Mouse (Mus musculus): ENCODE measurements at regions not wholly inside any gene's neighbourhood (a gene's known extent, or its start where the extent isn't known, plus 50 kb on each side); places are given as distances from the start of the nearest gene placed in this dataset.

DNA sequence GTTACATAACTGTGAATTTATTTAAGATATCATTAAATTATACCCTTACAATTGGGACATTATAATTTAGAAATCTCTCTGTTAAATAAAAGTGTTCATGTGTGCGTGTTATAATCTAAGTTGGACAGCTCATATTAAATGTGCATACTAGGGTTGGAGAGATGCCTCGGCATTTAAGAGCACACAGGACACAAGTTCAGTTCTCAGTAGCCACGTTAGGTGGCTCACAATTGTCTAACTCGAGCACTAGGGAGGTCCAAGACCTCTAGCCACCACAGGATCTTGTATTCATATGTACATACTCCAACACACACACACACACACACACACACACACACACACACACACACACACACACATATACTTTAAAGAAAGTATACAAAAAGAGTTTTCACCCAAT is 56.0 kb downstream of the Foxf2 start:
- intact Hi-C loops (cut with DNase I), result no loop called here
- DNase-seq (ENCODE audit: low spot score in 2 of 2), result no peak

DNA sequence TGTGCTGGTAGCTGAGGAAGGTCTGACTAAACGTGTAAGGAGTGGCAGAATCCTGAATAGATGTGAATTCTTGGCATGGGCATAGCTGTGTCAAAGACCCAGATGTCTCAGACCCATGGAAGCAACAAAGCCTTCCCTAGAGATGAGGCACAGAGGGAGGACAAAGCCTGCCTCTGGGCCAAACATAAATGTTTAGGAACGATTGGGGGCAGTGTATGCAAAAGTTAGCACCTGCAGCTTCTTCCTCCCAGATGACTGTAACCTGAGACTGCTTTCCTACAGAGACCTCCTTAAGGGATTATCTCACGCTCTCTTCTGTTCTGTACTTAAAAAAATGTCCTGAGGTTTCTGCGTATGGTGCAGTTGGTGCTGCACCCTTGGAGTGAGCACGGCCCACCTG is 57.7 kb downstream of the Foxf2 start:
- intact Hi-C loops (cut with DNase I), result no loop called here

DNA sequence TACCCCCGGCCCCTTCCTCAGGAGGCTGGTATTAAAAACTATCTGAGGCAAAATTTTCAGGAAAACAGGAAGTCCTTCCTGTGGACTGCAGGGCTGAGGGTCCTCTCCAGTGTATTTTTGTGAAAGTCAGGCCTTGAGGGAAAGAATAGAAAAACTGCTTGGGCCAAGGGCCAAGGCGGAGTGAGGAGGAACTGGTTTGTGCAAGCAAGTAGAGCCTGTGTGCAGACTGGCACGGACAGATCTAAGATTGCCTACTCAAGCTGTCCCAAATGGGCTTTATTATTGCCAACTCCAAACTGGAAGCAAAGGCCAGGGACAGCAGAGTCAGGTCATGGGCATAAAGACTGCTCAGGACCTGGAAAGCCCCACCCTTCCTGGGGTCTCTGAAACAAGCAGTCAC is 62.9 kb downstream of the Foxf2 start:
- DNase-seq (ENCODE audit: low spot score in 2 of 2), result no peak
- intact Hi-C loops (cut with DNase I), result no loop called here

More for the DNA sequence above, 57.7 kb downstream of the Foxf2 start:
- no peak for DNase-seq (ENCODE audit: low spot score in 2 of 2)

DNA sequence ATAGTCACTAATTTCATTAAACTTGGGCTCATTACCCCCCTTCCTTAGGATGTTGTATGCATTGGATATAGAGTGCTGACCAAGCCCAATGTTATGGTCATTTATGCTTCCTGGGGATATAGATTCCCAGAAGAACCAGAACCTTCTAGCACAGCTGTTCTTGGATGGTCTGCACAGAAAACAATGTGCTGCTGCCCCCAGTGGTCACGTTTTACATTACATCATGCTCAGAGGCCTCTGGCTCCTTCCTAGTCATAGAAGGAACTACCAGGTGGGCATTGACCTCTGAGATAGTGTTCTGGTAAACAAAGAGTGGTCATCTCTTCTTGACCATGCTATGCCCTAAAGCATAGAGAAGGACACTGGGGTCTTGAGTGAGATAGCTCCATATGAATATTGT is 63.7 kb downstream of the Foxf2 start:
- intact Hi-C loops (cut with DNase I), result no loop called here
- peak; percentile 17 to 28 for DNase-seq (ENCODE audit: low spot score in 2 of 2)

DNA sequence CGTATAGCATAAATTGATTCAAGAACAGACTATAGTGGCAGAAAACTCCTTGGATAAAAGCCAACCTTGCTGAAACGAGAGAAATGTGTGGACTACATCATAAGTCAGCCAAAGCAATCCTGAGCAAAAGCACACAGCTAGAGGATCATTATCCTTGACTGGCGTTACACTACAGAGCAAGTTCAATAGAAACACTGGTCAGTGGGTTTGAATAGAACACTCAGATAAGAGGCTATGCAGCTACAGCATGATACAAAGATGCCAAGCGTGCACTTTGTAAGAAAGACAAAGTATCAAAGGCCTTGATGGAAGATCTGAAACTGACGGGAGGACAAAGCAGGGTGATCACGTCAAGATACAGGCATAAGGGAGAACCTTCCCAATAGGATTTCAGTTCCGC is 70.1 kb downstream of the Foxf2 start:
- intact Hi-C loops (cut with DNase I), result no loop called here
- DNase-seq (ENCODE audit: low spot score in 2 of 2), result no peak

DNA sequence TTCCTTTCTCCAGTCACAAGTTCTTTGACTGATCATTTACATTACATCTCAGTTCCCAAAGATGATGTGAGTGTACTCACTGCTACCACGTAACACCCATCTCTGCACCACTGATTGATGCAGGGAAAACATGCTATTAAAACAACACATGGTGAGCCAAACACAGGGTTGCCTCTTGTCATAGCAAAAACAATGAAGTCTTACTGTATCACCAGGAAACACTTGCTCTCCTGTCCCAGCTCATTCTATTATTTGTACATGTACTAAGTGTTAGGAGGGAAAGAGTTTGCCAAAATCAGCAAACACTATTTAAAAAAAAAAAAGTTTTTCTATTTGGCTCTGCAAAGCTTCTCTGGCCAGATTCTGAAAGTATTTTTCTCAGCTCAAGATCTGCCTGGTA is 78.6 kb downstream of the Foxf2 start:
- intact Hi-C loops (cut with DNase I), result no loop called here
- DNase-seq (ENCODE audit: low spot score in 2 of 2), result no peak

DNA sequence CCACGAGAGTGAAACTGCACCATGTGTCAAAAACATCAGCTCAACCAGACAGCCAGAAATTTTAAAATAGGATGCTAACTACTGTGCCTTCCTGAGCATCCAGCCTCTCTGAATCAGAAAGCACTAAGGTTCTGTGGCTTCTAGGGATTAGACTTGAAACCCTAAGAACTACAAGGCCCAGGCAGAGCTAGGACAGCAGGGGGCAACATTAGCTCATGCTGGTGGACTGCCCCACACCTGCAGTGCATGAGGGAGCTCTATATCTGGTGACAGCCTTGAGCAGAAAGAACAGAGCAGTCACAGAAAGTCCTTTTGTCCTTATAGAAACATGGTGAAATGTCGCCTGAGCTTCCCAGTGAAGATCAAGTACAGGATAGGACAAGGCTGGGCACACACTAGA is 79.8 kb downstream of the Foxf2 start:
- DNase-seq (ENCODE audit: low spot score in 2 of 2), result no peak
- intact Hi-C loops (cut with DNase I), result no loop called here

DNA sequence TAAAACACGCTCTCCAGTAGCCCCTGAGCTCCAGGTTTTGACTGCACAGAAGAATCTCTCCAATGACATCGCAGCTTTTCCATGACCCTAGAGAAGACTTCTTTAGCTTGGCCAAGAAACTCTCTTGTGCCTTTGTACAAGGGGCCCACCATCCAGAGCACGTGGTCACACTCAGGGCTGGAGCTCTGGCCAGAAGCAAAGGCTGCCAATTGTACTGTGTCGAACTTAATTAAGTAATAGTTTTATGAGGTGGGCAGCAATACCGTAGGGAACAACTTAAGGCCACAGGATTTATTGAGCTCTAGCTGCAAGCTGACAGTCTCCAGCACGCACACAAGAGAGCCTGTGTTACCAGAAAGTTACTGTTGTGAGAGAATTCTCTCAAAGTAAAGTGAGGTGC is 85.1 kb downstream of the Foxf2 start:
- intact Hi-C loops (cut with DNase I), result no loop called here
- DNase-seq (ENCODE audit: low spot score in 2 of 2), result no peak

DNA sequence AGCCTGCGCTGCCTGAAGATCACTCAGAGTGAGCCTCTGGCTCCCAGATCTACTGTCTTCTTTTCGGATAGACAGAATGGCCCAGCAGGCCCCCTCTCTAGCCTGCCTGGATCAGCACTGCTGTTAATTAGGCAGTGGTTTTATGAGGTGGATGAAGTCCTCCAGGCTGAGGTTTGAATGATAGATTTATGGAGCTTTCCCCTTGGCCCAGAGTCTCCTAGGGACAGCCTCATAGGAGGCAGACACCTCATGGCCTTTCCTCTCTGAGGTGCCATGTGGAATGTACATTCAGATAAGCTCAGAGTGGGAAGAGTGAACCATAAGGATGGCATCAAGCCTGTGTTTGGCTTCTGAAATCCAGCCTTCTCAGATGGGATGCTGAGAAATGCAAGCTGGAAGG is 90.1 kb downstream of the Foxf2 start:
- intact Hi-C loops (cut with DNase I), result no loop called here

DNA sequence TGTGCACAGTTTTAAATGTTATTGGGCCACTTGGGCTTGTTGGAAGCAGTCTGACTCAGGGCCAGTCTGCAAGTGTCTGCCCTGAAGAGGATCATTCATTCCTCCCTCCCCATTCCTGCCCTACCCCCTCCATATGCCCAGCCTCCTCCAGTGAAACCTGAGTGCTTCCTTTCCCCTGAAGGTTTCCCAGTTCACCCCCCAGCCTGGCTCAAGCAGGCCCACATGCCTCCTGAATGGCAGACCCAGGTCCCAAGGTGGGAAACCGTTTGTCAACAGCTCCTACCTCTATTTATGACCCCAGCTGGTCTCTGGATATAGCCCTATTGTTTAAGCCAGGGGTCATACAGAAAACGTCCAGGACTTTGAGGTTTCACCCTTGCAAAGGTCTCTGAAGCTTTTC is 89.7 kb upstream of the Foxc1 start:
- intact Hi-C loops (cut with DNase I), result no loop called here

More for the DNA sequence above, 90.1 kb downstream of the Foxf2 start:
- DNase-seq (ENCODE audit: low spot score in 2 of 2), result no peak

DNA sequence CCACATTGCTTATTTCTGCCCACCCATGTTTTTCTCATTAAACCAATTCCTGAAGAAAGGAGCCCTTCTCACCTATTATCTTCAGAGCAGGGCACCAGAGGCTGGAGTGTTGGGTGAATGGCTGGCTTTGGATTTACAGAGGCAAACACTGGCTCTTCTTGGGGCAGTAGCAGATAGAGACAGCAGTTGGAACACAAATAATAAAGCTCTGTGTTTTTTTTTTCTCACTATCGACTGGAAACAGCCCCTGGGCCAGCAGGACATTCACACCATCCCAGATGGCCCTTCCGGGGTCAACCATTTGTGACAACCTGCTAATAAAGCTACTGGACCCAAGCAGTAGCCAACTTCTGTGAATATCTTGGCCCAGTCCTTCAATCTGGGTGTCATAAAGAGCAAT is 85.7 kb upstream of the Foxc1 start:
- intact Hi-C loops (cut with DNase I), result no loop called here
- no peak for DNase-seq (ENCODE audit: low spot score in 2 of 2)

More for the DNA sequence above, 89.7 kb upstream of the Foxc1 start:
- no peak for DNase-seq (ENCODE audit: low spot score in 2 of 2)

DNA sequence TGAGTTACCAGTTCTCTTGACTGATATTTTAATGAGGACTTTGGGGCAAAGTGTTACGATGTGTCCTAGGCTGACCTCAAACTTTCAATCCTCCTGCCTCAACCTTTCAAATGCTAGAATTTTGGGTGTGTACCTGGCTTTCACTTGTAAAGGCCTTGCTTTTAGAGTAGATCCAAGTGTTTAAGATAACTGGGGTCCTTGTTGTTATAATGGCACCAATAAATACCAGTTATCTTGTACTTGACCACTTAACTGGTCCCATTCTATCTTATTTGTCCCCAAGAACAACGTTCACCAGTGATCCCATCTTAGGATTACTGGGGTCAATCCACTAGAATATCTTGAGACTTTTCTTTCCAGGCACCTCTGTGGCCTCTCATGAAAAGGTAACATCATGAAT is 77.6 kb upstream of the Foxc1 start:
- no peak for DNase-seq (ENCODE audit: low spot score in 2 of 2)
- intact Hi-C loops (cut with DNase I), result no loop called here

DNA sequence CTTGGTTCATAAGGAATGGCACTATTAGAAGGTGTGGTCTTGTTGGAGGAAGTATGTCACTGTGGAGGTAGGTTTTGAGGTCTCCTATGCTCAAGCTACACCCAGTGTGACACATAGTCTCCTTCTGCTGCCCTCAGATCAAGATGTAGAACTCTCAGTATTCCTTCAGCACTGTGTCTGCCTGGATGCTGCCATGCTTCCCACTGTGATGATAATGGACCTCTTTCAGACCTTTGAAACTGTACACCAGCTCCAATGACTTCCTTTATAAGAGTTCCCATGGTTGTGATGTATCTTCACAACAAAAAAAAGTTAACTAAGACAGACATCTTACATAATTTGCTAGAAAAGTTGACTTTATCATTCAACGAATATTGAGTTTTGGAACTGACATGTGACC is 60.2 kb upstream of the Foxc1 start:
- intact Hi-C loops (cut with DNase I), result no loop called here
- no peak for DNase-seq (ENCODE audit: low spot score in 2 of 2)
